19 mouse cellular contexts compared by ENCODE assay signal in the genomic region with DNA sequence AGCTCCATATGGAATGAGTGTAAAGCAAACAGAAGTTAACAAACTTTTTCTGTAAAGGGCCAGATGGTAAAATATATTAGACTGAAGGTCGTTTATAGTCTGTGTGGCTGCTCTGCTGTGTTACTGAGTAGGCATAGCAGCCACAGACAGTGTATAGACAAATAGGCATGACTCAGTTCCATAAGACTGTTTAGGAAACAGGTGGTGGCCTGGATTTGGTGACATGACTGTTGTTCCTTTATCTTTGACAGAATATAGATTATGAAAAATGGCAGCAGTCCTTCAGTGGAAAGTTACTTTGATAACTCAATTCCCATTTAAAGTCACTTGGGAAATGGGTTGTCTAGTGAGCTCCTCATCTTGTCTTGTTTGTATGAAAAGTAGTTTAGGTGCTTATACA.
DNase-seq lines count a peak whose midpoint lies in the region; ATAC-seq lines count a peak whose summit lies in the region.
"Had no signal": no experiment of that assay in that cellular context is flagged by ENCODE, and none has a peak within 500 bp of the region (broad histone marks: within the 10 kb centered on the region; RNA-seq: fewer than 3 reads in every experiment).

No protein-coding gene starts in this region.

- intact Hi-C loops in heart, postnatal 25 days (cut with DNase I), result no loop called here

- peak; percentile 2 for DNase-seq in heart, adult 11 months
- DNase-seq in heart, postnatal 25 days (ENCODE audit: low spot score), result no peak
- peak; percentile 74 for DNase-seq in 416B (ENCODE audit: low read depth)
- no peak for DNase-seq in layer of hippocampus, adult 8-10 months (ENCODE audit: low spot score in 2 of 2)
- no peak for DNase-seq in thymus, postnatal 4 days
- DNase-seq: adrenal gland, adult 2 months; adrenal gland, postnatal 10 days; adrenal gland, postnatal 25 days; cerebellum, adult 11 months; cerebellum, adult 18-20 months; cerebellum, adult 8-10 months; cerebellum, adult 9-11 months; cerebellum, postnatal 14 days; cerebellum, postnatal 36 days had no signal

- peak; percentile 52; the same call in 1 of the 2 replicates for ATAC-seq in common myeloid progenitor, adult 5-6 weeks (replicated peaks; ENCODE audit: low read depth, poor library complexity, severe bottlenecking)
- peak; percentile 55; the same call in 1 of the 2 replicates for ATAC-seq in megakaryocyte-erythroid progenitor cell, adult 5-6 weeks (replicated peaks; ENCODE audit: low FRiP score, low TSS enrichment, poor library complexity, severe bottlenecking)
- ATAC-seq in CD4-positive, CD25-positive, alpha-beta regulatory T cell, adult 4 months, result no peak
- ATAC-seq: forebrain, embryonic 14.5 days; forebrain, embryonic 16.5 days had no signal

Comparison
In these comparisons a context has a peak if more than half of its experiments do, and no peak if none do; other contexts are left out.
1. DNase-seq: peak in heart, adult 11 months (single experiment) and 416B (single experiment); none in heart, postnatal 25 days (single experiment), layer of hippocampus, adult 8-10 months (0 of 2) and thymus, postnatal 4 days (single experiment).